Mouse (Mus musculus): ENCODE measurements around the gene Vav3. TPM values are rescaled to one million over a fixed set of nuclear protein-coding genes. Genes with fewer than 3 reads are reported as not detected.

Gene Vav3
- total and polyA plus RNA-seq, 3 experiments = 0.08 TPM; not detected in 2

- DNase-seq (ENCODE audit: extremely low read depth) = no peak
- Histone ChIP-seq H3K36me3 (replicated peaks in 1 of 2; ENCODE audit: control insufficient read depth in 1 of 2, insufficient read depth in 1 of 2, low read length in 1 of 2) (no peaks in the 10 kb centered on the region), H3K4me1 (ENCODE audit: control insufficient read depth in 1 of 2, insufficient read depth in 2 of 2) (no peaks in the 10 kb centered on the region), H3K27me3 (replicated peaks) (no peaks in the 10 kb centered on the region), H3K9me3 (replicated peaks; ENCODE audit: low read length) (peaks cover 46% of the 10 kb centered on the region), H3K9ac (ENCODE audit: insufficient read depth, low read depth) (no peak overlapping the region), H3K79me2 (replicated peaks; ENCODE audit: control insufficient read depth, extremely low read depth, insufficient read depth, poor library complexity, severe bottlenecking) (no peaks in the 10 kb centered on the region), H3K4me2 (ENCODE audit: insufficient read depth, low read depth, poor library complexity, severe bottlenecking) (no peak overlapping the region), H3K27ac (ENCODE audit: insufficient read depth, low read depth) (no peak overlapping the region), H3K4me3 (replicated peaks in 1 of 3; ENCODE audit: low read depth in 2 of 3, low read length in 2 of 3, poor library complexity in 1 of 3) (no peak overlapping the region)
- no peak for TF ChIP-seq CHD2 (IDR thresholded peaks at IDR 0.05; ENCODE audit: low read length)
- TF ChIP-seq PAX5 (IDR thresholded peaks at IDR 0.05; ENCODE audit: low read length) = no peak
- no peak for TF ChIP-seq E2F4 (IDR thresholded peaks at IDR 0.05; ENCODE audit: insufficient replicate concordance, low read depth, low read length)
- TF ChIP-seq ZKSCAN1 (IDR thresholded peaks at IDR 0.05; ENCODE audit: borderline replicate concordance, low read depth, low read length) = no peak
- no peak for TF ChIP-seq RCOR1 (conservative IDR thresholded peaks at IDR 0.05; ENCODE audit: low read depth, low read length)
- in situ Hi-C loops (cut with MboI; ENCODE audit: low pct_ligation_motif_present, low pct_unique_long_range_greater_than_20kb, low sequenced_read_pairs) (no loop called here), dilution Hi-C loops (cut with MboI; ENCODE audit: extremely low pct_ligation_motif_present, extremely low pct_unique_long_range_greater_than_20kb, low sequenced_read_pairs) (no loop called here)
These were observed 367.5 kb downstream of the Vav3 start for GRCm38 (mm10) chr3:109707786-109708460.

GRCm38 (mm10) chr3:109711751-109712150 is 371.3 kb downstream of the Vav3 start:
- H3K9me3 ChIP-seq (replicated peaks; ENCODE audit: low read length) = peaks cover 47% of the 10 kb centered on the region
- DNase-seq (ENCODE audit: extremely low read depth) = no peak
- in situ Hi-C loops (cut with MboI; ENCODE audit: low pct_ligation_motif_present, low pct_unique_long_range_greater_than_20kb, low sequenced_read_pairs) = no loop called here
- dilution Hi-C loops (cut with MboI; ENCODE audit: extremely low pct_ligation_motif_present, extremely low pct_unique_long_range_greater_than_20kb, low sequenced_read_pairs) = no loop called here
- no peaks in the 10 kb centered on the region for H3K4me1 ChIP-seq (ENCODE audit: control insufficient read depth in 1 of 2, insufficient read depth in 2 of 2)
- no peak overlapping the region for H3K4me2 ChIP-seq (ENCODE audit: insufficient read depth, low read depth, poor library complexity, severe bottlenecking)
- TF ChIP-seq MAZ (IDR thresholded peaks at IDR 0.05; ENCODE audit: low read depth, low read length) = no peak
- no peak for TF ChIP-seq POLR2A (IDR thresholded peaks at IDR 0.05; ENCODE audit: low read depth, low read length)
- TF ChIP-seq JUND (conservative IDR thresholded peaks at IDR 0.05; ENCODE audit: low read depth, low read length) = no peak
- TF ChIP-seq IRF4 (IDR thresholded peaks at IDR 0.05; ENCODE audit: low read depth, low read length) = no peak
- no peak for TF ChIP-seq MEF2A (IDR thresholded peaks at IDR 0.05; ENCODE audit: borderline replicate concordance, low read depth, low read length)
- no peak for TF ChIP-seq SMC3 (IDR thresholded peaks at IDR 0.05; ENCODE audit: low read depth, low read length)
- TF ChIP-seq RCOR1 (conservative IDR thresholded peaks at IDR 0.05; ENCODE audit: low read depth, low read length) = no peak
- TF ChIP-seq NELFE (IDR thresholded peaks at IDR 0.05; ENCODE audit: low read depth, low read length) = no peak
- no peak for TF ChIP-seq ETS1 (conservative IDR thresholded peaks at IDR 0.05; ENCODE audit: low read depth, low read length)
- no peak overlapping the region for H3K27ac ChIP-seq (ENCODE audit: insufficient read depth, low read depth)
- H3K27me3 ChIP-seq (replicated peaks) = no peaks in the 10 kb centered on the region
- H3K36me3 ChIP-seq (replicated peaks in 1 of 2; ENCODE audit: control insufficient read depth in 1 of 2, insufficient read depth in 1 of 2, low read length in 1 of 2) = no peaks in the 10 kb centered on the region
- no peak overlapping the region for H3K9ac ChIP-seq (ENCODE audit: insufficient read depth, low read depth)
- no peaks in the 10 kb centered on the region for H3K79me2 ChIP-seq (replicated peaks; ENCODE audit: control insufficient read depth, extremely low read depth, insufficient read depth, poor library complexity, severe bottlenecking)
- no peak overlapping the region for H3K4me3 ChIP-seq (replicated peaks in 1 of 3; ENCODE audit: low read depth in 2 of 3, low read length in 2 of 3, poor library complexity in 1 of 3)

GRCm38 (mm10) chr3:109714476-109714875 is 374.0 kb downstream of the Vav3 start:
- Histone ChIP-seq H3K4me1 (ENCODE audit: control insufficient read depth in 1 of 2, insufficient read depth in 2 of 2) (no peaks in the 10 kb centered on the region), H3K4me3 (replicated peaks in 1 of 3; ENCODE audit: low read depth in 2 of 3, low read length in 2 of 3, poor library complexity in 1 of 3) (no peak overlapping the region), H3K27me3 (replicated peaks) (no peaks in the 10 kb centered on the region), H3K9me3 (replicated peaks; ENCODE audit: low read length) (peaks cover 51% of the 10 kb centered on the region), H3K27ac (ENCODE audit: insufficient read depth, low read depth) (no peak overlapping the region), H3K36me3 (replicated peaks in 1 of 2; ENCODE audit: control insufficient read depth in 1 of 2, insufficient read depth in 1 of 2, low read length in 1 of 2) (no peaks in the 10 kb centered on the region), H3K79me2 (replicated peaks; ENCODE audit: control insufficient read depth, extremely low read depth, insufficient read depth, poor library complexity, severe bottlenecking) (no peaks in the 10 kb centered on the region), H3K4me2 (ENCODE audit: insufficient read depth, low read depth, poor library complexity, severe bottlenecking) (no peak overlapping the region), H3K9ac (ENCODE audit: insufficient read depth, low read depth) (no peak overlapping the region)
- in situ Hi-C loops (cut with MboI; ENCODE audit: low pct_ligation_motif_present, low pct_unique_long_range_greater_than_20kb, low sequenced_read_pairs) = no loop called here
- no peak for DNase-seq (ENCODE audit: extremely low read depth)
- dilution Hi-C loops (cut with MboI; ENCODE audit: extremely low pct_ligation_motif_present, extremely low pct_unique_long_range_greater_than_20kb, low sequenced_read_pairs) = no loop called here
- TF ChIP-seq ZNF384 (IDR thresholded peaks at IDR 0.05; ENCODE audit: low read depth, low read length) (no peak), CTCF (conservative IDR thresholded peaks at IDR 0.05 in 1 of 2, IDR thresholded peaks at IDR 0.05 in 1 of 2; ENCODE audit: low read depth in 2 of 2, low read length in 2 of 2) (no peak), SIN3A (IDR thresholded peaks at IDR 0.05; ENCODE audit: low read length) (no peak), MAZ (IDR thresholded peaks at IDR 0.05; ENCODE audit: low read depth, low read length) (no peak), IRF4 (IDR thresholded peaks at IDR 0.05; ENCODE audit: low read depth, low read length) (no peak), USF1 (IDR thresholded peaks at IDR 0.05; ENCODE audit: low read depth, low read length) (no peak), NRF1 (IDR thresholded peaks at IDR 0.05; ENCODE audit: low read depth, low read length) (no peak), JUND (conservative IDR thresholded peaks at IDR 0.05; ENCODE audit: low read depth, low read length) (no peak), POLR2A (IDR thresholded peaks at IDR 0.05; ENCODE audit: low read depth, low read length) (no peak), PAX5 (IDR thresholded peaks at IDR 0.05; ENCODE audit: low read length) (no peak)
